Mouse (Mus musculus) hindbrain, postnatal 0 days (tissue): Measurements from ENCODE around the gene Syp. TPM values are rescaled to one million over a fixed set of nuclear protein-coding genes. Genes with fewer than 3 reads are reported as not detected.

ENCODE experiments used
- ATAC-seq: fragments of 200-750 bp; cut with Nextera tagmentation; 2 replicates; pipeline ENCODE4 v1.8.0; 2017; ENCODE audit warnings: mild to moderate bottlenecking, moderate TSS enrichment, moderate library complexity
- DNase-seq: peaks from one replicate; pipeline ENCODE4 v3.0.0-alpha.2; 2015; ENCODE audit warnings: low spot score
- H3K27ac ChIP-seq: fragments of 300-500 bp; sonication (generic); 2 replicates; pipeline ENCODE4 v1.5.1; 2014; ENCODE audit warnings: mild to moderate bottlenecking
- H3K27me3 ChIP-seq: fragments of 300-500 bp; sonication (generic); 2 replicates; pipeline ENCODE4 v1.6.1; 2014; ENCODE audit warnings: low read length, mixed read lengths; ENCODE audit not compliant: insufficient read depth
- H3K36me3 ChIP-seq: fragments of 300-500 bp; sonication (generic); 2 replicates; pipeline ENCODE4 v1.6.1; 2014; ENCODE audit warnings: low read length, mixed read lengths; ENCODE audit not compliant: insufficient read depth
- H3K4me1 ChIP-seq: fragments of 300-500 bp; sonication (generic); 2 replicates; pipeline ENCODE4 v1.6.1; 2014; ENCODE audit warnings: antibody characterized with exemption, low read length, mixed read lengths; ENCODE audit not compliant: insufficient read depth
- H3K4me2 ChIP-seq: fragments of 300-500 bp; sonication (generic); 2 replicates; pipeline ENCODE4 v1.6.1; 2014; ENCODE audit warnings: low read depth, mild to moderate bottlenecking, low read length, moderate library complexity, mixed read lengths
- H3K4me3 ChIP-seq: fragments of 300-500 bp; sonication (generic); 2 replicates; pipeline ENCODE4 v1.5.1; 2014; ENCODE audit warnings: low read length
- H3K9ac ChIP-seq: fragments of 300-500 bp; sonication (generic); replicated peaks from 2 replicates; pipeline ENCODE4 v1.6.1; 2014; ENCODE audit warnings: mild to moderate bottlenecking, low read length, moderate library complexity, mixed read lengths
- H3K9me3 ChIP-seq: fragments of 300-500 bp; sonication (generic); 2 replicates; pipeline ENCODE4 v1.6.1; 2016; ENCODE audit warnings: low read length, mixed read lengths
- CTCF ChIP-seq: IDR thresholded peaks from 2 replicates; pipeline ENCODE4 v1.5.1; 2016; ENCODE audit warnings: antibody characterized with exemption, control low read depth, low read depth
- WGBS: fragments of 180-500 bp; shearing (Covaris S2); extraction: QIAGEN DNeasy Blood & Tissue Kit; methylation state at CpG from one replicate; pipeline ENCODE4 v1.1.7; 2014; 5-methylcytosine and 5-hydroxymethylcytosine counted together
- polyA plus RNA-seq: library from polyadenylated mRNA; unstranded; fragments of >200 nt; fragmentation: Nextera tagmentation; extraction: Ambion mirVana; gene quantifications from 2 replicates; pipeline ENCODE4 v1.2.1, GENCODE M21; 2015
- total RNA-seq: library from RNA; depleted of rRNA; stranded (reverse); fragments of >200 nt; gene quantifications from 2 replicates; pipeline ENCODE4 v1.2.3, GENCODE M21; 2014

Gene Syp
- total and polyA plus RNA-seq, 2 experiments from 2014 or later: 325 to 512 TPM

- no peak for TF ChIP-seq CTCF
- Histone ChIP-seq H3K4me2 (peak overlapping the region; percentile 70), H3K9me3 (no peaks in the 10 kb centered on the region), H3K27me3 (no peaks in the 10 kb centered on the region), H3K4me3 (peak overlapping the region; percentile 40), H3K36me3 (no peaks in the 10 kb centered on the region), H3K27ac (peak overlapping the region; percentile 74), H3K4me1 (no peaks in the 10 kb centered on the region), H3K9ac (peak overlapping the region; percentile 43)
- WGBS: 34% methylated on average over 26 of the region's 26 CpGs
- peak; percentile 78 for ATAC-seq
- peak; percentile 46 for DNase-seq
These were observed 27.6 kb upstream of the Syp start for GRCm38 (mm10) chrX:7610536-7611258.

GRCm38 (mm10) chrX:7617889-7618551 lies 20.3 kb upstream of the Syp start:
- no peak overlapping the region for H3K27ac ChIP-seq
- ATAC-seq: no peak
- H3K9me3 ChIP-seq: no peaks in the 10 kb centered on the region
- no peak overlapping the region for H3K4me2 ChIP-seq
- H3K36me3 ChIP-seq: no peaks in the 10 kb centered on the region
- H3K4me3 ChIP-seq: no peak overlapping the region
- TF ChIP-seq CTCF: no peak
- no peaks in the 10 kb centered on the region for H3K4me1 ChIP-seq
- DNase-seq: no peak
- WGBS: 77% methylated on average over 12 of the region's 12 CpGs
- H3K27me3 ChIP-seq: no peaks in the 10 kb centered on the region
- no peak overlapping the region for H3K9ac ChIP-seq

DNA sequence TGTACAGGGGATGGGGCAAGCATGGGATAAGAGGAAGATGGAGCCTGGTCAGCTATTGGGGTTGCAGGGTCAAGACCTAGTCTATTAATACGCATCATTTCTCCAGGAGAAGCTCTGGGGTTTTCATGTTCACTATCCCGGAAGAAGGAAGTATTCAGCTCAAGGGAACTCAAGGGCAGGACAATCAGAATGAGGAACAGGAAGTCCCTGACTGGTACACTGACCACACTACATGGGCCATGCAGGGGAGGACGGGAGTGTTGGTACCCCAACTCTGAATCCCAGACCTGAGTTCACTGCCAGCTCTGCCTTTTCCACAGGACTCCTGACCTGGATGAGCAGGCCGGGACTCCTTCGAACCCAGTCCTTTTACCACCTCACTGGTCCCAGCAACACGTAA lies 5.7 kb upstream of the Syp start:
- no peak for ATAC-seq
- Histone ChIP-seq H3K4me1 (no peaks in the 10 kb centered on the region), H3K9me3 (no peaks in the 10 kb centered on the region), H3K9ac (no peak overlapping the region), H3K4me3 (no peak overlapping the region), H3K27ac (no peak overlapping the region), H3K27me3 (no peaks in the 10 kb centered on the region), H3K4me2 (no peak overlapping the region), H3K36me3 (no peaks in the 10 kb centered on the region)
- DNase-seq: no peak
- 87% methylated on average over 6 of the region's 6 CpGs for WGBS
- no peak for TF ChIP-seq CTCF

DNA sequence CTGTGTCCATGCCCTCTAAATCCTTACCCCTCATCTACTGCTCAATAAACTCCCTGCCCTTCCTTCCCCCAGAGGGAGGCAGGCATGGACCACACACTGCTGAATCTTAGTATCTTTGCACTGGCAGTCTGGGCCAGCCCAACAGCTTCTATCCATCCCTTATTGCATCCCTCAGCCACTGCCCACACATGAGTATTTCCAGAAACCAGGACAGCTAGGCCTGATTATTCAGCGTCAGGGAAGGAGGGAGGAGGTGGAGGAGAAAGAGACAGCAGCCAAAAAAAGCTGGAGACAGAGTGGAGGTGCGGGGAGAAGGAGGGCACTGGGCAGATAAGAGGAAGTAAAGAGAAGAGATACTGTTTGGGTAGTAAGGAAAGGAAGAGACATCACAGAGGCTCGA lies 3.2 kb upstream of the Syp start:
- no peak for ATAC-seq
- H3K9me3 ChIP-seq: no peaks in the 10 kb centered on the region
- no peaks in the 10 kb centered on the region for H3K4me1 ChIP-seq

DNA sequence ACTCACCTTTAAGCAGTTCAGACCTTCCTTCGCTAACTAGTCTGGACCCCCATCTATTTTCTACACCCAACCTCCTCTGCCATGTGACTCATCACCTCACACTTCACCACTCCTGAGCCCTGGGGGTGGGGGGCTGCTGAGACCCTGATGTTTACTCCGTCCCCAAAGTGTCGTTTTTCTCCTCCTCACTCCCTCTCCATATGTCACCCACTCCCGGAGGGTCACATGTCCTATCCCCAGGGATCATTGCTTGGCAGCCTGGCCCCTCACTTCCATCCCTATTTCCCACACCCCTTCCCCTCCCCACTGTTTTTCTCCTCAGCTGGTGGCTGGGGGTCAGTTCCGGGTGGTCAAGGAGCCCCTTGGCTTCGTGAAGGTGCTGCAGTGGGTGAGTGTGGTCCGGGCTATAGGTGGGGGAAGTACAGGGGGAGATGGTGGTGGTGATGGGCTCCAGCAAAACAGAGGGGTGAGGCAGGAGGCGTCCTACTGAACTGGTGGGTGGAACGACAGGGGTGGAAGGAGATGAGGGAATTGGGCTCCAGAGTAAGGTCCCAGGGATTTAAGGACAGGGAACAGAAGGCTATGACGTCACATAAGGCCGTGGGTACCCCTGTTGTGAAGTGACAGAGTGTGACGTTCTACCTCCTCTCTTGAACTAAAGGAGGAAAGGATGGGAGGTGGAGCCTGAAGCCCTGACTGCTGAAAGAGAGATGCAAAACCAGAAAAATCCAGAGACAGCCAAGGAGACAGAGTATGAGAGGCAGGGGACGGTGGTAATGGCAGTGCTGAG lies 1.5 kb downstream of the Syp start:
- no peaks in the 10 kb centered on the region for H3K27me3 ChIP-seq
- no peaks in the 10 kb centered on the region for H3K9me3 ChIP-seq
- H3K27ac ChIP-seq: peak overlapping the region; percentile 84
- H3K4me3 ChIP-seq: peak overlapping the region; percentile 46
- no peak for TF ChIP-seq CTCF
- H3K4me2 ChIP-seq: peak overlapping the region; percentile 57
- peak overlapping the region; percentile 68 for H3K9ac ChIP-seq
- DNase-seq (peak; percentile 39), ATAC-seq (peak; percentile 52)
- no peaks in the 10 kb centered on the region for H3K36me3 ChIP-seq
- H3K4me1 ChIP-seq: no peaks in the 10 kb centered on the region
- 32% methylated on average over 13 of the region's 13 CpGs for whole genome bisulfite sequencing

More for the DNA sequence above, 3.2 kb upstream of the Syp start:
- no peaks in the 10 kb centered on the region for H3K27me3 ChIP-seq
- DNase-seq: no peak
- WGBS: 66% methylated on average over 3 of the region's 3 CpGs
- no peak overlapping the region for H3K4me3 ChIP-seq
- no peaks in the 10 kb centered on the region for H3K36me3 ChIP-seq
- no peak overlapping the region for H3K9ac ChIP-seq
- no peak for TF ChIP-seq CTCF
- H3K27ac ChIP-seq: no peak overlapping the region
- H3K4me2 ChIP-seq: no peak overlapping the region

DNA sequence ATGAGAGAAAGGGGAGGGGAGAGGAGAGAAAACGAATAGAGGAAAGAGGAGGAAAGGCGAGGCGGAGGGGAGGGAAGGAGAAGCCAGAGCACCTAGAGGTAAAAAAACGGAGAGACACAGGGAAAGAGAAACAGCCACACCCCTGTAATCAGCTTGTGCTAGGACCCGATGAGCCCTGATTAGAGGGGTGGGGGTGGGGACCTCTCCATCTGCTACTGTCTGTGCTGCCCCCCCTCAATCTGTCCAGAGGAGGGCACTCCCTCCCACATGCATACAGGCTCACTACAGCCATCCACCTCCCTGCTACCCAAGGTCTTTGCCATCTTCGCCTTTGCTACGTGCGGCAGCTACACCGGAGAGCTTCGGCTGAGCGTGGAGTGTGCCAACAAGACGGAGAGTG lies 2.5 kb downstream of the Syp start:
- ATAC-seq: no peak

More for the DNA sequence above, 2.5 kb downstream of the Syp start:
- peak; percentile 12 for DNase-seq
- Histone ChIP-seq H3K27ac (no peak overlapping the region), H3K27me3 (no peaks in the 10 kb centered on the region), H3K4me1 (no peaks in the 10 kb centered on the region), H3K4me2 (peak overlapping the region; percentile 57), H3K36me3 (no peaks in the 10 kb centered on the region), H3K9ac (no peak overlapping the region), H3K4me3 (peak overlapping the region; percentile 10; the same call in 1 of the 2 replicates), H3K9me3 (no peaks in the 10 kb centered on the region)
- WGBS: 46% methylated on average over 12 of the region's 12 CpGs
- TF ChIP-seq CTCF: no peak
